Mouse (Mus musculus): ENCODE results near the gene Tec. TPM values are rescaled to one million over a fixed set of nuclear protein-coding genes. Genes with fewer than 3 reads are reported as not detected.

Tec gene
- polyA plus RNA-seq, 1 experiment from 2014 or later = 11.9 TPM

Other genes starting within 250 kb of the Tec start
- not detected in 2 replicates for gene Cnga1, start 224.2 kb downstream of the Tec start, polyA plus RNA-seq (2014; fragmentation: Nextera tagmentation; extraction: Ambion mirVana)
- gene Nipal1, start 220.7 kb downstream of the Tec start, polyA plus RNA-seq (2014; fragmentation: Nextera tagmentation; extraction: Ambion mirVana) = 0.04 and 0.61 TPM in 2 replicates
- 0.04 TPM in 1 of 2 replicates, not detected in the other for gene Txk, start 115.7 kb downstream of the Tec start, polyA plus RNA-seq (2014; fragmentation: Nextera tagmentation; extraction: Ambion mirVana)
- gene Slain2, start 45.8 kb upstream of the Tec start, polyA plus RNA-seq (2014; fragmentation: Nextera tagmentation; extraction: Ambion mirVana) = 23.1 and 25.2 TPM in 2 replicates
- gene Gm10135, start 106.2 kb upstream of the Tec start, polyA plus RNA-seq (2014; fragmentation: Nextera tagmentation; extraction: Ambion mirVana) = not detected in 2 replicates
- gene Slc10a4, start 138.4 kb upstream of the Tec start, polyA plus RNA-seq (2014; fragmentation: Nextera tagmentation; extraction: Ambion mirVana) = 0.43 and 0.72 TPM in 2 replicates